Mouse (Mus musculus) liver, adult 2 months (tissue): ENCODE measurements around the gene Twist2.

Experiments used
- CTCF ChIP-seq: fragments of 200-500 bp; IDR thresholded peaks from 2 replicates; pipeline ENCODE4 v1.5.1; 2011; ENCODE audit warnings: low read depth, low read length, control low read depth
- POLR2A ChIP-seq: fragments of 200-500 bp; IDR thresholded peaks from 2 replicates; pipeline ENCODE4 v1.6.1; 2011; ENCODE audit warnings: low read length, control low read depth; ENCODE audit not compliant: insufficient read depth; ENCODE audit errors: extremely low read depth

- TF ChIP-seq CTCF (no peak), POLR2A (no peak)
These were observed 60.2 kb downstream of the Twist2 start for GRCm38 (mm10) chr1:91861511-91861910.
